Mouse (Mus musculus) kidney, adult 2 months (tissue): Measurements from ENCODE around the gene Dok1.

ENCODE experiments used
- CTCF ChIP-seq: fragments of 200-500 bp; conservative IDR thresholded peaks from 2 replicates; pipeline ENCODE4 v1.5.1; 2011; ENCODE audit warnings: low read depth, mild to moderate bottlenecking, control low read depth, low read length, moderate library complexity, mixed read lengths; ENCODE audit not compliant: insufficient read depth, insufficient read length
- POLR2A ChIP-seq: fragments of 200-500 bp; IDR thresholded peaks from one replicate; pipeline ENCODE4 v1.6.1; 2011; ENCODE audit warnings: low read depth, low read length, control low read depth

- TF ChIP-seq POLR2A = peak; percentile 32
- TF ChIP-seq CTCF = peak; percentile 48; the same call in 1 of the 2 replicates
Observed at GRCm38 (mm10) chr6:83078324-83078858, 45.1 kb upstream of the Dok1 start.
